Mouse (Mus musculus) hindbrain, embryonic 10.5 days (tissue): ENCODE results near the gene Spin2f. TPM values are rescaled to one million over a fixed set of nuclear protein-coding genes. Genes with fewer than 3 reads are reported as not detected.
"Not testable (repeated sequence)": the region's sequence is repeated elsewhere in the genome, so short reads cannot be mapped to it uniquely, and the experiment has no call there.

ENCODE experiments used
- DNase-seq: peaks from one replicate; pipeline ENCODE4 v3.0.0-alpha.2; 2017; ENCODE audit warnings: low spot score
- H3K27ac ChIP-seq: fragments of 300-500 bp; sonication (generic); 2 replicates; pipeline ENCODE4 v1.5.1; 2016; ENCODE audit warnings: mild to moderate bottlenecking, moderate library complexity
- H3K27me3 ChIP-seq: fragments of 300-500 bp; sonication (generic); 2 replicates; pipeline ENCODE4 v1.6.1; 2016; ENCODE audit warnings: mild to moderate bottlenecking; ENCODE audit not compliant: poor library complexity, insufficient read depth, severe bottlenecking
- H3K36me3 ChIP-seq: fragments of 300-500 bp; sonication (generic); 2 replicates; pipeline ENCODE4 v1.6.1; 2016; ENCODE audit warnings: mild to moderate bottlenecking, moderate library complexity
- H3K4me1 ChIP-seq: fragments of 300-500 bp; sonication (generic); replicated peaks from 2 replicates; pipeline ENCODE4 v1.6.1; 2016; ENCODE audit warnings: mild to moderate bottlenecking
- H3K4me3 ChIP-seq: fragments of 300-500 bp; sonication (generic); 2 replicates; pipeline ENCODE4 v1.5.1; 2016; ENCODE audit warnings: mild to moderate bottlenecking, moderate library complexity
- H3K9me3 ChIP-seq: fragments of 300-500 bp; sonication (generic); 2 replicates; pipeline ENCODE4 v1.6.1; 2016; ENCODE audit warnings: mild to moderate bottlenecking, moderate library complexity
- WGBS: fragments of 180-500 bp; shearing (Covaris S2); methylation state at CpG from one replicate; pipeline ENCODE4 v1.1.7; 2016; 5-methylcytosine and 5-hydroxymethylcytosine counted together
- polyA plus RNA-seq: library from polyadenylated mRNA; unstranded; fragments of >200 nt; fragmentation: Nextera tagmentation; extraction: Ambion mirVana; gene quantifications from 2 replicates; pipeline ENCODE4 v1.2.1, GENCODE M21; 2016

Gene Spin2f
- not detected in 2 replicates for polyA plus RNA-seq

- H3K27me3 ChIP-seq, H3K4me3 ChIP-seq, DNase-seq, H3K4me1 ChIP-seq, H3K27ac ChIP-seq, H3K36me3 ChIP-seq: not testable (repeated sequence)
- peaks cover 12% of the 10 kb centered on the region for H3K9me3 ChIP-seq
- WGBS = 65% methylated on average over 1 of the region's 6 CpGs
Measured at GRCm38 (mm10) chrX:31253594-31253993, at the start of gene Spin2f. Gene Spin2f, plus strand, starts transcription at chrX:31253894.

GRCm38 (mm10) chrX:31212136-31212535 is 41.6 kb upstream of the Spin2f start:
- H3K4me1 ChIP-seq, H3K27me3 ChIP-seq, H3K4me3 ChIP-seq, H3K36me3 ChIP-seq, H3K27ac ChIP-seq, DNase-seq: not testable (repeated sequence)
- H3K9me3 ChIP-seq = peaks cover 45% of the 10 kb centered on the region
- 87% methylated on average over 7 of the region's 7 CpGs for WGBS

DNA sequence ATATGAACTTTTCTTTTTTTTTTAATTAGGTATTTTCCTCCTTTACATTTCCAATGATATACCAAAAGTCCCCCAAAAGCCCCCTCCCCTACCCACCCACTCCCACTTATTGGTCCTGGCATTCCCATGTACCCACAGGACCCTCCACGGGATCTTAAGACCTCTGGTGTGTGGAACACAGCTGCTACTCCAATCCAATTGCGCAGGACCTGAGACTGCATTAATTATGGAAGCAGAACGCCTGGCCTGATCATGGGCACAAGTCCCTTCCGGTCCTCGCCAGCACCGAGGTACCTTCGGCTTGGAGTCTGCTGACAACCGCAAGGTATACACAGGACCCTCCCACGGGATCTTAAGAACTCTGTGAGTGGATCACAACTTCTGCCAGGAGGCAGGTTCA is 30.2 kb upstream of the Spin2f start:
- not testable (repeated sequence) for H3K4me1 ChIP-seq, H3K36me3 ChIP-seq, H3K4me3 ChIP-seq, H3K27me3 ChIP-seq, H3K27ac ChIP-seq, DNase-seq
- 86% methylated on average over 9 of the region's 9 CpGs for WGBS
- peaks cover 59% of the 10 kb centered on the region for H3K9me3 ChIP-seq

GRCm38 (mm10) chrX:31235088-31235487 is 18.6 kb upstream of the Spin2f start:
- not testable (repeated sequence) for H3K36me3 ChIP-seq, H3K27me3 ChIP-seq, H3K4me1 ChIP-seq, H3K4me3 ChIP-seq, H3K27ac ChIP-seq, DNase-seq
- 75% methylated on average over 4 of the region's 4 CpGs for WGBS
- peaks cover 65% of the 10 kb centered on the region for H3K9me3 ChIP-seq

GRCm38 (mm10) chrX:31241754-31242153 is 11.9 kb upstream of the Spin2f start:
- H3K36me3 ChIP-seq, H3K4me1 ChIP-seq, DNase-seq, H3K27ac ChIP-seq, H3K4me3 ChIP-seq, H3K27me3 ChIP-seq: not testable (repeated sequence)
- peaks cover 39% of the 10 kb centered on the region for H3K9me3 ChIP-seq
- WGBS = 78% methylated on average over 3 of the region's 3 CpGs

Other genes starting within 250 kb of the Spin2f start
- gene Btbd35f29, start 136.2 kb upstream of the Spin2f start, polyA plus RNA-seq = not detected in 2 replicates
- not detected in 2 replicates for gene Btbd35f26, start 82.6 kb downstream of the Spin2f start, polyA plus RNA-seq
- gene Btbd35f19, start 130.0 kb downstream of the Spin2f start, polyA plus RNA-seq = not detected in 2 replicates